Mouse (Mus musculus) right cerebral cortex, postnatal 25 days (tissue): ENCODE results near the gene Arfgap3.
"Not testable (repeated sequence)": the region's sequence is repeated elsewhere in the genome, so short reads cannot be mapped to it uniquely, and the experiment has no call there.

Source experiments
- DNase-seq: peaks from one replicate; pipeline ENCODE4 v3.0.0; 2022

The Arfgap3 gene

GRCm38 (mm10) chr15:83293144-83293543 is 56.9 kb downstream of the Arfgap3 start:
- DNase-seq = no peak

GRCm38 (mm10) chr15:83292261-83293056 is 57.6 kb downstream of the Arfgap3 start:
- no peak for DNase-seq

GRCm38 (mm10) chr15:83290899-83291298 is 59.1 kb downstream of the Arfgap3 start:
- DNase-seq = no peak

GRCm38 (mm10) chr15:83284828-83285227 is 65.2 kb downstream of the Arfgap3 start:
- DNase-seq = no peak

- DNase-seq = no peak
Observed at GRCm38 (mm10) chr15:83282397-83282796, 67.7 kb downstream of the Arfgap3 start.

- no peak for DNase-seq
Observed at GRCm38 (mm10) chr15:83281303-83281702, 68.7 kb downstream of the Arfgap3 start.

GRCm38 (mm10) chr15:83278579-83278978 is 71.5 kb downstream of the Arfgap3 start:
- DNase-seq = no peak

GRCm38 (mm10) chr15:83277451-83277850 is 72.6 kb downstream of the Arfgap3 start:
- DNase-seq = peak; percentile 40

- DNase-seq = not testable (repeated sequence)
Observed at GRCm38 (mm10) chr15:83274237-83274636, 75.8 kb downstream of the Arfgap3 start.

- no peak for DNase-seq
Observed at GRCm38 (mm10) chr15:83273017-83273416, 77.0 kb downstream of the Arfgap3 start.

- not testable (repeated sequence) for DNase-seq
Observed at GRCm38 (mm10) chr15:83271221-83271620, 78.8 kb downstream of the Arfgap3 start.

- DNase-seq = not testable (repeated sequence)
Observed at GRCm38 (mm10) chr15:83269985-83270384, 80.1 kb downstream of the Arfgap3 start.

GRCm38 (mm10) chr15:83268428-83268827 is 81.6 kb downstream of the Arfgap3 start:
- DNase-seq = not testable (repeated sequence)

- no peak for DNase-seq
Observed at GRCm38 (mm10) chr15:83265269-83265668, 84.8 kb downstream of the Arfgap3 start.

- no peak for DNase-seq
Observed at GRCm38 (mm10) chr15:83263405-83263804, 86.6 kb downstream of the Arfgap3 start.

- no peak for DNase-seq
Observed at GRCm38 (mm10) chr15:83257906-83258305, 92.1 kb downstream of the Arfgap3 start.

- DNase-seq = no peak
Observed at GRCm38 (mm10) chr15:83256491-83256890, 93.6 kb downstream of the Arfgap3 start.

- no peak for DNase-seq
Observed at GRCm38 (mm10) chr15:83255944-83256343, 94.1 kb downstream of the Arfgap3 start.

GRCm38 (mm10) chr15:83255191-83255782 is 94.8 kb downstream of the Arfgap3 start:
- no peak for DNase-seq

GRCm38 (mm10) chr15:83254372-83255070 is 95.5 kb downstream of the Arfgap3 start:
- DNase-seq = no peak

GRCm38 (mm10) chr15:83252060-83252459 is 98.0 kb downstream of the Arfgap3 start:
- no peak for DNase-seq

- no peak for DNase-seq
Observed at GRCm38 (mm10) chr15:83251176-83252004, 98.7 kb downstream of the Arfgap3 start, which contains the start of gene A4galt. A4galt (minus strand) TSS chr15:83251774.
